Mouse (Mus musculus) retina, adult 2 months (tissue): Measurements from ENCODE around the gene Nsun5.

Experiments
- DNase-seq: peaks from one replicate; pipeline ENCODE4 v3.0.0-alpha.2; 2012; ENCODE audit warnings: low read depth, low spot score

Gene Nsun5

DNA sequence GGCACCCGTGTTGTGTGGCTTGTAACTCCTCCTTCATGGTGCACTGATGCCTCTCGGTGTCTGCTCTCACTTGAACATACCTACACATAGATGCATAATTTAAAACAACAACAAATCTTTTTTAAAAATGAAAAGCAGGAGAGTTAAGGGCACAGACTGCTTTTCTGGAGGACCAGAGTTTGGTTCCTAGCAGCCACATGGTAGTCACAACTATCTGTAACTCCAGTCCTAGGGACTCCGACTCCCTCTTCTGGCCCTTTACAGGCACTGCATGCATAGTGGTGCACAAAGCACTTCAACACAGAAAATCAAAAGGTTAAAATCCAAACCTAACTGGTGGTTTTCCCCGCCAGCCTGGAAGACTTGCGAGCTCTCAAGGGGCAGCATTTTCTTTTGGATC, 3.8 kb downstream of the Nsun5 start:
- DNase-seq, result no peak

- no peak for DNase-seq
Observed at GRCm38 (mm10) chr5:135375167-135375566, 5.4 kb downstream of the Nsun5 start.

GRCm38 (mm10) chr5:135376341-135376740, 6.6 kb downstream of the Nsun5 start:
- DNase-seq, result no peak

DNA sequence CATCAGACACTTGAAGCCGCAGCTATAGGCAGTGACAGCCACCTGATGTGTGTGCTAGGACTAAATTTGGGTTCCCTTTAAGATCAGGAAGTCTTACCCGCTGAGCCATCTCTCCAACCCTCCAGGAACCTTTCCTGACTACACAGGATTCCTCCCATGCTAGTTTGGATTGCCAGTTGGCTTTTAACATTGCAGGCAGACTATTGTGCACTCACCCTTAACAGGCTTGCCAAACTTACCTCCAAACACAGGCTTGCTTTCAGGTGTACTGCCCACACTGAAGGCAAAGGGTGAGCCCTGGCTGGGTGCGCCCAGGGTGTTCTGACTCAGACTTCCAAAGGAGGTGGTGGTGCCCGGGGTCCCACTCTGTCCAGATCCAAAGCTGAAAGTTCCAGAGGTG, 10.9 kb downstream of the Nsun5 start:
- no peak for DNase-seq

DNA sequence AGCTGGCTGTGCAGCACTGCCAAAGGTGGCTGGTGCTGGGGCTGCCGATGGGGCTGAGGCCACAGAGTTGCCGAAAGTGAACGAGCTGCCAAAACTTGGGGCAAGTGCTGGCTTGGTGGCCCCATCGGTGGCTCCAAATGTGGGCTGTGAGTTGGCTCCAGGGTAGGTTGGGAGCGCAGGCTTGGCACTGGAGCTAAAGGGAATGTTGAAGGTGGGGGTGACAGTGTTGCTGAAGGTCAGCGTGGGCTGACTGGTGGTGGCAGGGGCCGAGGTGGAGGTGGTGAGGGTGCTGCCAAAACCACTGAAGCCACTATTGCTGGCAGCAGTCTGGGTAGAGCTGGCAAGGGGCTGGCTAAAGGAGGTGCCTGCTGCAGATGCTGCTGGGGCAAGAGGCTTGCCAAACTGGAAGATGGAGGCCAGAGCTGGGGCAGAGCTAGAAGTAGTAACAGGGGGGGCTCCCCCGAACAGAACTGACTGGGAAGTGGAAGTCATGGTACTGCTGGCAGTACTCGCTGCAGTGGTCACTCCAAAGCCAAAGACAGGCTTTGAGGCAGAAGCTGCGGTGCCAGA, 11.7 kb downstream of the Nsun5 start:
- DNase-seq, result no peak

DNA sequence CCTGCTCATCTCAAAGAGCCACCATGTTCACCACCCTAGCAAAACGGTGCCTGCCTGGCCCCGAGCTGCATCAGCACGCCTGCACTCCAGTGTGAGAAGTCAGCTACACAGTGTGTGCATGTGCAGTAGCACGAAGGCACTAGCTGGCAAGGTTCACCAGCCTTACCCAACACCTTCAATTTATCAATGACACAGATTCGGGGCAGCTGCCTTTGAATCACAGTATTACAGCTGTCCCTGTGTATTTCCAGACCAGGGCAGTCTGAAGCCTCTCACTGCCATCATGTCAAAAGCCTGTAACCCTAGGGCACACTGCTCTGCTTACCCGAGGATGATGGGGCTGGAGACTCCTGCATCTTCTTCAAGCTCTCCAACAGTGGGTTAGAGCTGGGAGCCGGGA, 13.0 kb downstream of the Nsun5 start:
- DNase-seq, result no peak

DNA sequence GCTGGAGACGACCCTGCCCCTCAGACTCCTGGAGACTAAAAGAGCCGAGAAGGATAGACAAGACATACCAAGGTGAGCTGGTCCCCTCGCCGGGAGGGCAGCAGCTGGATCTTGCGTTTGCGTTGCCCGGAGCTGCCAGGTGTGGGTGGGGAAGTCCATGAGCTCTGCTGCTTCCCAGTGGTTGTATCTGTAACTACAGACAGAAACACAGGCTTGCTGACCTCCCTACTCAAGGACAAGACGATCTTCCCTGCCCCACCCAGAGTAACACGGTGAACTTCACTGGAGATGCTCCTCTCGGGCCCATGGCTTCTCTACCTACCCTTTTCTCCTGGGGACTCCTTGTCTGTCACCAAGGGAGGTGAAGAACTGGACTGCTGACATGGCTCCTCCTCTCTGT, 14.0 kb downstream of the Nsun5 start:
- DNase-seq, result no peak

DNA sequence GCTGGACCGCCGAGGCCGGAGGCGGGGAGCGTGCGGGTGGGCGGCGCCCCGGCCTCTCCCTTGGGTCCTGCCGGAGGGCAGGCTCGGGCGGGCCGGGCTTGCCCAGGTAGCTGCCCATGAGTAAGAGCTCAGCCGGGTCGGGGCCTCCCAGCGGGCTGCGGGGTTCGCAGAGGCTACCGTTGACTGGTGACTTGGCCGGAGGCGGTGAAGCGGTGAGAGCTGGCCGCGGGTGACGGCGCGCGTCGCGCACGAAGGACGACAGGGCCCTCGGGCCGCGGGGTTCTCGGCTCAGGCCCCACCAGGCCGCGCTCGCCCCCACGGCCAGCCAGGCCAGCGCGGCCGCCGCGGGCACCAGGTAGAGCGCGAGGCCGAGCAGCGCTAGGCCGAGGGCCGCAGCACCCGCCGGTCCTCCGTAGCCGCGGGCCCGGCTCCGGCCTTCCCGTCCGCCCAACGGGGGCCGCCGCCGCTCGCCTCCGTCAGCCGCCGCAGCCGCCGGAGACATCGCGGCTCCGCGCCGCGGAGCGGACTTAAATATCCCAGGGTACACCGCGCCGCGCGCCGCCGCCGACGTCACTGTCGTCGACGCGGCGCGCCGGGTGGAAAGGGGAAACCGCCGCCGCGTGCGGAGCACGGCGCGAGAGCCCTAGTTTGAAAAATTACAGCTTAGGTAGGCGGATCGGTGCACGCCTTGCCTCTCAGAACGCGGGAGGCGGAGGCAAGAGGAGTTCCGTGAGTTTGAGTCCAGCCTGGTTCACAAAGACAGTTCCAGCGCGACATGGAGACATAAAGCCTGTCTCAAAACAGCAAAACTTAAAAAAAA, 24.5 kb downstream of the Nsun5 start, which contains the start of gene Pom121:
Pom121 (minus strand) TSS at position 543 of the 820 bp plus-strand sequence.
- DNase-seq, result peak; percentile 68

GRCm38 (mm10) chr5:135395826-135396225, 26.1 kb downstream of the Nsun5 start:
- DNase-seq, result no peak

GRCm38 (mm10) chr5:135399382-135399781, 29.6 kb downstream of the Nsun5 start:
- DNase-seq, result no peak

GRCm38 (mm10) chr5:135400244-135400643, 30.5 kb downstream of the Nsun5 start:
- DNase-seq, result peak; percentile 54

DNA sequence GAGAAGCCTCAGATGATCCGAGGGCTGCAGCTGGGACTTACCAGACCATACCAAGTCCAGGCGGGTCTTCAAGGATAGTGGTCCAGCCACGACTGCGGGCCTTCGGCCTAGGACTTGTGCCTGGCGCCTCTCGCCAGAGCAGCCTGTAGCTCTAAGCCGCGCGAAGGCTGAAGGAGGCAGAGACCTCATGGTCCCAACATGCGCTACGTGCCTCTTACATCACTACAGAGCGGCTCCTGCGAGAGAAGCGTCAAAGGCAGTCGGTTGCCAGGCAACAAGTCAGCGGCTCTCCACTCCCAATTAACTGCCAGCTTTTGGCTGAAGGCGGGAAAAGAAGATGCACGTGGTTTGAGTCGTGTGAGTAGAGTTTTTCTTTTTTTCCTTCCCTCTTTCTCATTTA, 34.9 kb downstream of the Nsun5 start:
- no peak for DNase-seq

GRCm38 (mm10) chr5:135405437-135405836, 35.7 kb downstream of the Nsun5 start:
- DNase-seq, result no peak

- DNase-seq, result no peak
Observed at GRCm38 (mm10) chr5:135408114-135408513, 38.4 kb downstream of the Nsun5 start.

- no peak for DNase-seq
Observed at GRCm38 (mm10) chr5:135410266-135410665, 40.5 kb downstream of the Nsun5 start.
